Mouse (Mus musculus): ENCODE measurements around the gene Rev1. TPM values are rescaled to one million over a fixed set of nuclear protein-coding genes. Genes with fewer than 3 reads are reported as not detected.
"Not testable (repeated sequence)": the region's sequence is repeated elsewhere in the genome, so short reads cannot be mapped to it uniquely, and the experiment has no call there.

Gene Rev1
- total RNA-seq, 2 experiments from 2014 or later: 34.0 to 41.4 TPM

DNA sequence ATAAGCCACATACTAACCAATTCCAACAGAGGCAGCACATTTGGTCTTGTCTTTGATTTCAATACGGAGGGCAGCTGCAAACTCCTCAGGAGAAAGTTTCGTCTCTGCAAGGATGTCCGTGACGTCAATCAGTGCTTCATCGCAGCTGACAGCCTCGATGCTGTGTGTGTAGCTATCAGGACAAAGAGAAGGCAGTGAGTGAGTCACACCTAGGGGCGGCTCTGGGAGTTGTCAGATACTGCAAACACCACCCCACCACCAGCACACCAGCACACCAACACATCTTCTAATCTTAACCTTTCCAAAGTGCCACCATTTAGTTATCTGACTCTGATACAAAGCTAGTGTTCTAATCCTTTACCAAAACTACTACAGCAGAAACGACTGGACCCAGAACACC, 58.3 kb downstream of the Rev1 start:
- ATAC-seq (replicated peaks; ENCODE audit: poor library complexity, severe bottlenecking): no peak

DNA sequence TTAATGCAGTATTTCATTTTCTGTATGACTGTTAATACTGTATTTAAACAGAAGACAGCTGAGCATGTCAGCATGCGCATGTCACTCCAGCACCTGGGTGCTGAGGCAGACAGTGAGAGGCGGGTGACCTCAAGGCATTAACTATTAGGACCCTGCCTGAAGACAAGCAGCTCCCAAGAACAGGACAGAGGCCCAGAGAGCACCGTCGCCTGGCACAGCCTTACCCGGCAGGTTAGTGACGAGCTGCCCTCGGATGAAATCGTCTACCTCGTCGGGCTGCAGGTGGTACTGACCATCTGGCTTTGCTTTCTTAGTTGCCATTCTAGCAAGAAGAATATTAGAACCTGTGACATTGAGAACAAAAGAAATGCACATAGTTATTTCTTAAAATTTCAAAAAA, 62.3 kb downstream of the Rev1 start:
- ATAC-seq (replicated peaks; ENCODE audit: poor library complexity, severe bottlenecking): no peak

DNA sequence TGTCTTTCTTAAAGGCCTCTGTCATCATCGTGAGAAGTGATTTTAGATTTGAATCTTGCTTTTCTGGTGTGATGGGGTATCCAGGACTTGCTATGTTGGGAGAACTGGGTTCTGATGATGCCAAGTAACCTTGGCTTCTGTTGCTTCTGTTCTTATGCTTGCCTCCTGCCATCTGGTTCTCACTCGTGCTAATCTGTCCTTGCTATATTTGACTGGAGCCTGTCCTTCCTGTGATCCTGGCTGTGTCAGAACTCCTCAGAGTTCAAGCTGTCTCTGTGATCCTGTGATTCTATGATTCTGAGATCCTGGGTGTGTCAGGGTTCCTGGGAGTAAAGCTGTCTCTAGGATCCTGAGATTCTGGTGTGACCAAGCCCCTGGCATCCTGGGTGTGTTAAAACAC, 67.4 kb downstream of the Rev1 start:
- not testable (repeated sequence) for ATAC-seq (replicated peaks; ENCODE audit: poor library complexity, severe bottlenecking)

DNA sequence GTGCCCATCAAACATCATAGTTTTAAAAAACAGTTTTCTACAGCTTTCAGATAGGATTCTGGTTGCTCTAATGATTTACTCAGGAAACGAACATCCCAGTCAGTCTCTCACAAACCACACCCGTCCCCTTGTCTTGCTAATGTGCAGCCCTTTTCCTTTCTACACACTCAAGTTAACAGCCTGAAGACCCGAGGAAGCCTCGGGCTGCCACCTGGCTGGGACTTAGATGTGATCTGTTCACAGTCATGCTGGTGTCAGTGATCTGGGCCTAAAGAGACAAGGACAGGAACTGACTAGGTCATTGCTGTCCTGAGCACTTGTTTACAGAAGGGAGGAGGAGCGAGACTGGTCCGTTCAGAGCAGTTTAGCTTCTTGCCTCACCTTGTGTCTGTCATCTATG, 71.2 kb downstream of the Rev1 start:
- no peak for ATAC-seq (replicated peaks; ENCODE audit: poor library complexity, severe bottlenecking)

DNA sequence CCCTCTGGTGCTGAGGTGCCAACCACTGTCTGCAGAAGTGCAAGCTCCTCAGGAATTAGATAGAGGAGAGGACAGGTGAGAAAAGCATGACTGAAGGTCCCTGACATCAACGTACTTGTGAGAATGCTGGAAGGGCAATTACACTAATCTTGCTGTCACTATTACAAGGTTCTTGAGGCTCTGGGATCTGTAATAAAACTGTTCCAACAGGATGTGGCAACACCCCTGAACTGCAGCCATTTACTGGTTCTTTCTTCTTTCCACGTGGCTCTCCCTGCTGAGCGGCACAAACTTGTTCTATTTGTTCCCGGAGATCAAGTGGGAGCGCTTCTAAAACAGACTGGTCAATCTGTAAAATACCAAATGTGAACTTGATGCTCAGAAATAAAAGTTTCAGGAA, 74.4 kb downstream of the Rev1 start:
- ATAC-seq (replicated peaks; ENCODE audit: poor library complexity, severe bottlenecking): no peak

DNA sequence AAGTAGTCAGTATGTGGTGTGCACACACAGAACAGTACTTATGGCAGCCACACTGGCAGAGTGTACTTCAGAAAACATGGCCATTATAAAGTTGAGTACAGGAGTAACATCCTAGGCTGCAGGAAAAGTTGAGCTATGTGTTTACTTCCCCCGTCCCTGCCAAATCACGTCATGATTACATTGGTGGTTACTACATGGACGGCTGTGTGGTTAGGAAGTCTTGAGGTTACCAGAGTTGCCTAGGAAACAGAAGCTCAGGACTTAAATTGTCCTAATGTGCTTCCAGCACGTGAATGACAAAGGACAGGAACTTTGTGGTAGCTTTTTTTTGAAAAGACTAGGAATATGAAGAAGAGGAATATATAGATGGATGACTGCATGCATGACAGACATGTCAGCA, 80.0 kb downstream of the Rev1 start:
- ATAC-seq (replicated peaks; ENCODE audit: poor library complexity, severe bottlenecking): peak; percentile 81

DNA sequence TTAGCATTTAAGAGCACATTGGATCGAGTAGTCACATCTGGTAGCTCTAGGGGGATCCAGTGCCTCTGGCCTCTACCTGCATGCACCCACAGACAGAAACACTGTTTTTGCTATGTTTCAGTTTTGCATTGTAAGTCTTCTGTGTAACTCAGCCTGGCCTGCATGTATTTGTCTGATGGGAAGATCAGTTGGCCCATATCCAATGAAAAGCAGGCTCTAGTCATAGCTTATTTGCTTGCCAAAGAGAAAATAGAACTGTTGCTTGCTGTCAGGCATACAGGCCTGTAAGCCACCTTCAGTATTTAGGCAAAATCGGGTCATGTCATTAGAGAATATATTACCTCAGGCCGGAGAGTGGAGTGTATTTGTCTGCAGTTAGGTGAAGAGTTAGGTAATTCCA, 81.5 kb downstream of the Rev1 start:
- no peak for ATAC-seq (replicated peaks; ENCODE audit: poor library complexity, severe bottlenecking)

DNA sequence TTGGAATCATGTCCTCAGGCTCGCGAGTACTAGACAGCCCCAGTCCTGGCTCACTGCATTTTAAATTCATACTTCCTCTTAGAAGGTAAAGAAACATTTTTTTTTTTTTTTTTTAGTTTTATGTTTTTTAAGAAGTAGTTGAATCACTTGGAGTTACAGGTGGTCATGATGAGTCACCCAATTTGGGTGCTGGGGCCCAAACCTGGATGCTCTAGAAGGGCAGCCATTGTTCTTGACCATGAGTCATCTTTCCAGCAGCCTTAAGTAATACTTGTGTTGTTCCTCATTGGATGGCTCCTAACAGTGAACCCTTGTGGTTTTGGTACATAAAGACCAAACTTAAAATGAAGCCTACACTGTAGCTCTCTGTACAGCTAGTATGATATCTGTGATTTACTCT, 90.7 kb downstream of the Rev1 start:
- ATAC-seq (replicated peaks; ENCODE audit: poor library complexity, severe bottlenecking): peak; percentile 37

DNA sequence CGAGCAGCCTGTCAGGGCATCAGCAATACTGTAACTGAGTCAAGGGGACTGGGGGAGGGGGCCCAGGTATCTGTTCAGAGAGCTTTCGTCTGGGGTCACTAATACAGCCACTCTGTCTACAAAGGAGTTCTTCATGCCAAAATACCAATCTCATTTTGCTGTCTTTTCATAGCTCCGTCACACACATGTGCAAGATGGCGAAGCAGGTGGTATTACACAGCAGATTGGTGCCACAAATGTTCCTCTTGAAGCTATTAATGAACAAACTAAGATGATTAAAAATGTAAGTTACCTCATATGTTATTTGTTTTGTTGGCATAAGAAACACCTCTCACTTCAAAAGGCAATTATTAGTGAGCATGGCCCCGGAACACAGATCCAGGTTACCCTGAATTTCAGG, 92.2 kb downstream of the Rev1 start:
- ATAC-seq (replicated peaks; ENCODE audit: poor library complexity, severe bottlenecking): no peak

DNA sequence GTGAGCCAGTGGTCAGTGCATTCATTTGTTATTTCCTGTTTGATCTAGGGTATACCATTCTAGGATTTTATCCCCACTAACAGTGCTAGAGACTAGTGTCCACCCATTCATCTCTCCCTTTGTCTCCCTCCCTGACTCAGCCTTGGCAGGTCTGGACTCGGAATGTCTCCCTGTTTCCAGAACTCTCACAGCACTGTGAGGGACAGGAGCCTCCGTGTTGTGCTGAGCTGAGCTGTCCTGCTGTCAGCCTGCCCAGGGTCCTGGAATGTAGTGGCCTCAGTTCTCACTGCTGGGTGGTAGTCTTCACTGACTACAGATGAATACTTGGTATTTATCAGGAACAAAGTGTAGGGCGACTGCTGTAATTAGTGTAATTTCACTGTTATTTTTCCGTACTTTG, 94.1 kb downstream of the Rev1 start:
- no peak for ATAC-seq (replicated peaks; ENCODE audit: poor library complexity, severe bottlenecking)

DNA sequence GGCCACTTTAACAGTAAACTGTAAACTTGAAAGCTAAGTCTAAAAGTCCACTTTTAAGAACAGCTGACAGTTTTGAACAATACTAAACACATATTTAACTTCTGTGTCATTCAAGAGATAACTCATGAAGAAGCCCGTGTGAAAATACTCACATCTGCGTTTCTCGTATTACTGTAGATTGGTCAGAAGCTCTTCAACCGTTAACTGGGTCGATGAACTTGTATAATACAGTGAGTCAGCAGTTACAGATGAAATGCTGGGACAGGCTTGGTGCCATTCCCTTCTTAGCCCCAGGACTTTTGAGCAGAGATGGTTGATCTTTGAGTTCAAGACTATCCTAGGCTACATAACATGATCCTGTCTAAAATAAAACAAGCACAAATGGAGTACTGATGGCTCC, 98.2 kb downstream of the Rev1 start:
- no peak for ATAC-seq (replicated peaks; ENCODE audit: poor library complexity, severe bottlenecking)

DNA sequence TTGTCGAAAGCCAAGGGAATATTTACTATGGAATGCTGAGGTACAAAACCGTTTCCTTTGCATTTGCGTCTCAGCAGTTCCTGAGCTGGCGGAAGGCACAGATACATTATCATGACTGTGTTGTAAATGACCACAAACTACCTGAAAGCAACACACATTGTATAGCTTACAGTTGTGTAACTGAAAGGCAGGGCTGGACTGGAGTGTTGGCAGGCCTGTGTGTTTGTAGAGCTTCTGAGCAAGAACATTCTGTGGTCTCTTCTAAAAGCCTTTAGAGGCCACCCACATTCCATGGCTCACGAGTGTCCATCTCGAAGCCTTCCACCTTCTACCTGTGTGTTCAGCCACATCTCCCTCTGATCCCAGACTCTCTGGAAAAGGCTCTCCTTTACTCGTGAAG, 102.3 kb downstream of the Rev1 start:
- ATAC-seq (replicated peaks; ENCODE audit: poor library complexity, severe bottlenecking): no peak

DNA sequence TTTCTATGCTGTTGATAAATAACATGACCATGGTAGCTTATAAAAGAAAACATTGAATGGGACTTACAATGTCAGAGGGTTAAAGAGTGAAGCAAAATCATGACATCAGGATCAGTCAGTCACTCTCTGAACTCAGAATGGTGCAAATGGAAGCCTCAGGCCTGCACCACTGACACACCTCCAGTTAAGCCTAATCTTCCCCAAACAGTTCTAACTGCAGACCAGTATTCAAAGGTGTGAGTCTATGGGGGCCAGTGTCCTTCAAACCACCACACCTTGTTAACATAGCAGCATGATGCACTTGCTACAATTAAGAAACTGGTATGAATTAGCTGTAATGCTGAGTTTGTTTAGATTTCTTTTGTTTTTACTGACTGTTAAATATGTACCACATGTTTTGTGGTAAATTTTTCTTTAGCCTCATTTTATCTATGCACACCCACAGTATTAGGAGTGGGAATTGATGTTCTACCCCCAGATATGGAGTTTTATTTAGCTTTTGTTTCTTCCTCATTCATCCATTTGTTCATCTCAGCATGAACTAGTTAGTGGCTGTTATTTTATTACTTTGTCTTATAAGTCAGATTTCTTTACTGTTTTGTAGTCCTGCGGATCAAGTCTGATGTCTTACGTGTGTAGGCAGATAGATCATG, 114.9 kb downstream of the Rev1 start:
- no peak for ATAC-seq (replicated peaks; ENCODE audit: poor library complexity, severe bottlenecking)

DNA sequence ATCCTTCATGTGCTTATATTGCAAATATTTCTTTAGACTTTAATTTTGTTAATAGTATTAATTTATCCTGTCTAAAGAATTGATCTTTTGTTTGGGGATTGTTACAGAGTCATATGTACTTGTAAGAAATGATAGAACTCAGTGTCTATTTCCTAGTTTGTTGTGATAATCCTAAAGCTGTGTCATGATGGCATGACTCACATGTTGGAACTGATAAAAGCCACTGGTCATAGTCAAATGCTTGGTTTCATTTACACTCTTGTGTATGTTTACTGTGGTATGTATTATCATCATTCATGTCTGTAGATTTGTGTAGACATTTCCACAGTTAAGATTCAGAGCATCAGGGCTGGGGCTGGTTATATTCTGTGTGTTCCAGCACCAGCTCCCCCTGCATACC, 117.1 kb downstream of the Rev1 start:
- no peak for ATAC-seq (replicated peaks; ENCODE audit: poor library complexity, severe bottlenecking)

DNA sequence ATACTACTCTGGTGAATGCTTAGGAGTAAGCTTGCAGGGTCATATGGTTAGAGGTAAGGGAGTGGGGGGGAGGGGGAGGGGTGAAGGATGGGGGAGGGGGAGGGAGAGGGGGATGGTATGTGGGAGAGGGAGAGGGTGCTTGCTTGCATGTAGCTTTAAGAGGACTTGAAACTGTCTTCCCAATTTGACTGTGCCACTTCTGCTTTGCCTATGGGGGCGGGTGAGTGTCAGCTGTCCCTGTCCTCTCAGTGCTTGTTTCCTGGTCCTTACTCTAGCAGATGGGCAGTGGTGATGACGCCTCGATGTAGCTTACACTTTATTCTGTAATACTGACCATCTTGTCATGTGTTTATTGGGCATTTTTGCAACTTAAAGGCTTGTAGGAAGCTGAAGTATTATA, 117.5 kb downstream of the Rev1 start:
- ATAC-seq (replicated peaks; ENCODE audit: poor library complexity, severe bottlenecking): peak; percentile 97

DNA sequence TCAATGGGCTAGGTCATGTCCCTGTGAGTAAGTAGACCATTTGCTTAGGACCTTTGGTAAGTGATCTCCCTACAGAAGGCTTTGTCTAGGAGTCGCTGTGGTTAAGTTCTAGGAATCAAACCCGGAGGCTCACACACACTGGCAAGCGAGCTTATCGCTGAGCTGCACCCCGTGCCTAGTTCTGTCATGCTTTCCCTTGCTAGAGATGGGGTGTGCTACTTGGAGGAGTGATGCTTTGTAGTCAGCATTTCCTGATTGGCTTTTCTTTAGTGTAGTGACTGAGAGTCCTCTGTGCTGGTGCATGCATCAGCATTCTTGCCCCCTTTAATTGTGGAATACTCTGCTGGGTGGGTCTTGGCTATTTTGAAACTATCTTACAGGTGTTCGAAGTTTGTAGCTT, 118.0 kb downstream of the Rev1 start:
- ATAC-seq (replicated peaks; ENCODE audit: poor library complexity, severe bottlenecking): peak; percentile 35; the same call in 1 of the 2 replicates

DNA sequence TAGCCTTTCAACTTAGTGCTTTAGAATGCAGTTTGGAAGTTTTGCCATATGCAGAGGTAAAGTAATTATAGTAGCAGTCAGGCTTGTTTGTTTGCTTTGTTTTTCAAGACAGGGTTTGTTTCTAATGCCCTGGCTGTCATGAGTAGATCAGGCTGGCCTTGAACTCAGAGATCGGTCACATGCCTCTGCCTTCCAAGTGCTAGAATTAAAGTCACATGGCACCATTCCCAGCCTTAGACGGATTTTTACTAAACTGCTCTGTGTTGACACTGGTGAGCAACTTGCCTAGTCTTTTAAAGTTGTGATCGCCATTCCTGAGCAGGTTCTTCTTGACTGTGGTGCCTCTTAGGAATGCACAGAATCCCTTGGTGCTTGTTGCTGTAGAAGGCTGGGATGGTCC, 122.9 kb downstream of the Rev1 start:
- no peak for ATAC-seq (replicated peaks; ENCODE audit: poor library complexity, severe bottlenecking)

DNA sequence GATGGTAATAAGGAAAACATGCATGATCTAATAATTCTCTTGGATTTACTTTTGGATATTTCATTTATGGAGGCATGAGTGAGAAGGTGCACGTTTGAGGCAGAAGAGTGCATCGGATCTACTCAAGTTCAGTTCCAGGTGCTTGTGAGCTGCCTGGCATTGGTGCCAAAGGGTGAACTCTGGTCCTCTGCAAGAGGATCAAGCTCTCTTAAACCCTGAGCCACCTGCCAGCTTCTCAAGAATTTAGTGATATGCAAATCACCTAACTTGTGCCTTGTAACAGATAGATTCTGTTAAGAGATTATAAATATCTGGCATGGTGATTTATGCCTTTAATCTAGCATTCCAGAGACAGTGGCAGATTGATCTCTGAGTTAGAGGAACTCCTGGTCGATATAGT, 126.6 kb downstream of the Rev1 start:
- no peak for ATAC-seq (replicated peaks; ENCODE audit: poor library complexity, severe bottlenecking)

Other genes with a start within 250 kb of the Rev1 start
- gene Mitd1, start 239.4 kb downstream of the Rev1 start, total RNA-seq (2014; fragmentation: Nextera tagmentation): 17.2 and 32.3 TPM in 2 replicates
- gene Mitd1, start 239.4 kb downstream of the Rev1 start, total RNA-seq (2017): 24.0 and 39.4 TPM in 2 replicates
- gene Mrpl30, start 239.3 kb downstream of the Rev1 start, total RNA-seq (2014; fragmentation: Nextera tagmentation): 213 and 226 TPM in 2 replicates
- 145 and 266 TPM in 2 replicates for gene Mrpl30, start 239.3 kb downstream of the Rev1 start, total RNA-seq (2017)
- not detected in 2 replicates for gene Lyg2, start 213.3 kb downstream of the Rev1 start, total RNA-seq (2014; fragmentation: Nextera tagmentation)
- gene Lyg2, start 213.3 kb downstream of the Rev1 start, total RNA-seq (2017): not detected in 2 replicates
- gene Lyg1, start 172.0 kb downstream of the Rev1 start, total RNA-seq (2014; fragmentation: Nextera tagmentation): not detected in 2 replicates
- not detected in 2 replicates for gene Lyg1, start 172.0 kb downstream of the Rev1 start, total RNA-seq (2017)
- gene Txndc9, start 131.9 kb downstream of the Rev1 start, total RNA-seq (2014; fragmentation: Nextera tagmentation): 40.1 and 47.1 TPM in 2 replicates
- 49.6 and 51.8 TPM in 2 replicates for gene Txndc9, start 131.9 kb downstream of the Rev1 start, total RNA-seq (2017)
- 41.1 and 73.3 TPM in 2 replicates for gene Eif5b, start 131.8 kb downstream of the Rev1 start, total RNA-seq (2014; fragmentation: Nextera tagmentation)
- gene Eif5b, start 131.8 kb downstream of the Rev1 start, total RNA-seq (2017): 22.8 and 33.5 TPM in 2 replicates